ENCODE assay signal across 8 mouse cellular contexts in genomic region chr1:135452259-135452658, GRCm38 (mm10). TPM values are rescaled to one million over a fixed set of nuclear protein-coding genes. Genes with fewer than 3 reads are reported as not detected.
DNase-seq lines count a peak whose midpoint lies in the region; ATAC-seq lines count a peak whose summit lies in the region.

No protein-coding gene starts in this region.

- ATAC-seq in heart, embryonic 12.5 days (ENCODE audit: insufficient number of reproducible peaks, low FRiP score), result no peak
- no peak for ATAC-seq in activated CD4-positive, CD25-positive, alpha-beta regulatory T cell, adult 4 months

- H3K27me3 ChIP-seq in heart, embryonic 12.5 days (replicated peaks), result no peaks in the 10 kb centered on the region

- peak; percentile 43 to 51 for DNase-seq in heart, postnatal 10 days
- DNase-seq in right cerebral cortex, postnatal 14 days, result peak; percentile 53
- DNase-seq in right cerebral cortex, postnatal 25 days, result no peak
- DNase-seq in embryo, embryonic 11 days, result peak; percentile 47
- DNase-seq in naive thymus-derived CD4-positive, alpha-beta T cell, adult 2 months (ENCODE audit: low read depth), result peak; percentile 37
- no peak for DNase-seq in urinary bladder, postnatal 25 days (ENCODE audit: low spot score)

- intact Hi-C loops in heart, postnatal 10 days (cut with DNase I), result loop anchor here (5.0 kb wide), 1 partner anchor 55 kb away; no protein-coding TSS in a partner anchor

- no peak overlapping the region for H3K9ac ChIP-seq in heart, embryonic 12.5 days

- peaks cover 89% of the 10 kb centered on the region for H3K36me3 ChIP-seq in heart, embryonic 12.5 days

- H3K4me1 ChIP-seq in heart, embryonic 12.5 days (replicated peaks), result no peaks in the 10 kb centered on the region

- H3K27ac ChIP-seq in heart, embryonic 12.5 days (ENCODE audit: poor library complexity, severe bottlenecking), result no peak overlapping the region

- H3K4me2 ChIP-seq in heart, embryonic 12.5 days, result no peak overlapping the region

- WGBS in heart, embryonic 12.5 days, result 63% methylated on average over 10 of the region's 10 CpGs

- H3K4me3 ChIP-seq in heart, embryonic 12.5 days, result no peak overlapping the region

- H3K9me3 ChIP-seq in heart, embryonic 12.5 days (replicated peaks), result no peaks in the 10 kb centered on the region

RNA-seq across cellular contexts. Expression of gene Ipo9, which starts 22.0 kb away (rescaled TPM):
- total RNA-seq in heart, postnatal 10 days (2021), result 10 to 100 TPM; 71.1 to 71.3 TPM
- polyA plus RNA-seq in heart, embryonic 12.5 days (2016; fragmentation: Nextera tagmentation; extraction: Ambion mirVana), result 106 and 107 TPM in 2 replicates
- 10 to 100 TPM; 36.3 to 39.7 TPM for polyA plus RNA-seq in activated CD4-positive, CD25-positive, alpha-beta regulatory T cell, adult 4 months (2017; shearing (Covaris generic))

Comparison
In these comparisons a context has a peak if more than half of its experiments do, and no peak if none do; other contexts are left out.
1. DNase-seq: peak in heart, postnatal 10 days (2 of 2), right cerebral cortex, postnatal 14 days (single experiment), embryo, embryonic 11 days (single experiment) and naive thymus-derived CD4-positive, alpha-beta T cell, adult 2 months (single experiment); none in right cerebral cortex, postnatal 25 days (single experiment) and urinary bladder, postnatal 25 days (single experiment).